Mouse (Mus musculus) bone marrow macrophage, adult 2 months (primary cell): ENCODE results near the gene Casp12.

ENCODE experiments used
- CTCF ChIP-seq: IDR thresholded peaks from 2 replicates; pipeline ENCODE4 v1.5.1; 2012; ENCODE audit warnings: low read depth, mild to moderate bottlenecking, low read length, moderate library complexity
- POLR2A ChIP-seq: IDR thresholded peaks from 2 replicates; pipeline ENCODE4 v1.6.1; 2012; ENCODE audit warnings: mild to moderate bottlenecking, low read depth, low read length, borderline replicate concordance

DNA sequence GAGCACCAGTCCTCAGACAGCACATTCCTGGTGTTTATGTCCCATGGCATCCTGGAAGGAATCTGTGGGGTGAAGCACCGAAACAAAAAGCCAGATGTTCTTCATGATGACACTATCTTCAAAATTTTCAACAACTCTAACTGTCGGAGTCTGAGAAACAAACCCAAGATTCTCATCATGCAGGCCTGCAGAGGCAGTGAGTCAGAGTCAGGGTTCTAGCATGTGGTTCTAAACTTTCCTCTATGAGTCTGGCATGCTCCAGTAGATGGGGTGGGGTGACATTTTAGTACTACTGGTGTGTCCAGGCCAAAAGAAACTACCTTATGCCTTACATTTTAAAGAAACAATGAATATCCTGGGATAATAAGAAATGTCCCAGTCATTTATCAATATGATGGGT lies 8.4 kb downstream of the Casp12 start:
- TF ChIP-seq CTCF: no peak
- no peak for TF ChIP-seq POLR2A
